Mouse (Mus musculus) activated CD4-positive, CD25-positive, alpha-beta regulatory T cell, adult 4 months (primary cell): ENCODE measurements around the gene Wdr4. TPM values are rescaled to one million over a fixed set of nuclear protein-coding genes. Genes with fewer than 3 reads are reported as not detected.

Experiments used
- ATAC-seq: one replicate; pipeline ENCODE4 v1.8.0; 2017
- polyA plus RNA-seq, 2 experiments: library from polyadenylated mRNA; unstranded; fragments of 100-300 nt; shearing (Covaris generic); gene quantifications; one replicate each; pipeline ENCODE4 v1.2.1; 2017

Wdr4 gene
- polyA plus RNA-seq, 2 experiments from 2014 or later, result 14.4 to 16.2 TPM

- ATAC-seq, result no peak
Observed at GRCm38 (mm10) chr17:31491355-31491754, 28.4 kb downstream of the Wdr4 start.

DNA sequence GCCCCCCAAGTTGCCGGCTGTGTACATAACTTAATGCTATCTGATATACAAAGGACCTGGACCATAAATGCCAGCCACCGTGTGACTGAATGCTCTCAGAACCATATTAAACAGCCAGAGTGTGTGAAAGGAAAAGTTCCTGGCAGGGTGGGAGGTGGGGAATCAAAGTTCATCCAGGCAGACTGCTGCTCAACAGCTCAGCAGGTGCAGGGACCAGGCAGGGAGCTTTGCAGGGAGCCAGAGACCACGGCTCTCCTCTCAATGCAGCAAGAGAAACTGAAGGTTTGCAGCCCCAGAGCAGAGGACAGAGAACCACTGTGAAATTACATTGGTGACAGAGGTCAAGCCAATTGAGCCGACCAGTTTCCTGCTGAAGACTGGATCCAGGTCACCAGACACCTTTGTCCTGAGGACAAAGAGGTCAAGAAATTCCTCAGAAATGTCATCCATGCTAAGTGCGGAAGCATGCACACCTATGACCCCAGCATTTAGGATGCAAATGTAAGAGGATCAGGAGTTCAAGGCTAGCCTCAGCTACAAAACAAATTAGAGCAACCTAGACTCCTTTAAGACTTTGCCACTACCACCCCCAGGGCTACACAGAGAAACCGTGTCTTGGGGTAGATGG is 32.2 kb downstream of the Wdr4 start:
- no peak for ATAC-seq

DNA sequence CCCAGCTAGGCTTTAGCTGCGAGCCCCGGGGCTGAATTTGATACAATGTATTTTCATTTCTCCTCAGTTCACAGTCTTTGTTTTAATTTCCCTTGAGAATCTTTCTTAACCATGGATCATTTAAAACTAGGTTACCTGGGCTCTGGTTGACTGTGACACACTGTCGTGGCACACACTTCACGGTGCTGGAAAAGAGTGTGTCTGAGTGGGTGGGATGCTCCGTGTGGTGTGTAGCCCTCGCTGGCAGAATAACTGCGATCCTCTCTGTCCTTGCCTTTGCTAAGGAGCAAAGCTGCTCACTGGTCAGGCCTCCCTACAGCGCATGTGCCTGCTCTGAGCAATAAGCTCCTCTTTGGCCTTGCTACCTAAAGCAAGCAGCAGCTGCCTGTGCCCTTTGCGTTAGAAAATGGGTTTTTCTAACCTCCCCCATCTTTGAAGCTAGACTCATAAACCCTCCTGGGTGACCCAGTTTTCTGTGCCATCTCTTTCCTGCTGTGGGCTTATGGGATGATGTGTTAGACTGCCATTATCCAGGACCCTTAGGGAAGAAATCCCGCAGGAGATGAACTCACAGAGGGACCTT is 33.1 kb downstream of the Wdr4 start:
- ATAC-seq, result no peak

- no peak for ATAC-seq
Observed at GRCm38 (mm10) chr17:31479108-31479844, 40.5 kb downstream of the Wdr4 start.

GRCm38 (mm10) chr17:31478606-31479005 is 41.2 kb downstream of the Wdr4 start:
- no peak for ATAC-seq

GRCm38 (mm10) chr17:31474388-31474787 is 45.4 kb downstream of the Wdr4 start:
- ATAC-seq, result no peak

DNA sequence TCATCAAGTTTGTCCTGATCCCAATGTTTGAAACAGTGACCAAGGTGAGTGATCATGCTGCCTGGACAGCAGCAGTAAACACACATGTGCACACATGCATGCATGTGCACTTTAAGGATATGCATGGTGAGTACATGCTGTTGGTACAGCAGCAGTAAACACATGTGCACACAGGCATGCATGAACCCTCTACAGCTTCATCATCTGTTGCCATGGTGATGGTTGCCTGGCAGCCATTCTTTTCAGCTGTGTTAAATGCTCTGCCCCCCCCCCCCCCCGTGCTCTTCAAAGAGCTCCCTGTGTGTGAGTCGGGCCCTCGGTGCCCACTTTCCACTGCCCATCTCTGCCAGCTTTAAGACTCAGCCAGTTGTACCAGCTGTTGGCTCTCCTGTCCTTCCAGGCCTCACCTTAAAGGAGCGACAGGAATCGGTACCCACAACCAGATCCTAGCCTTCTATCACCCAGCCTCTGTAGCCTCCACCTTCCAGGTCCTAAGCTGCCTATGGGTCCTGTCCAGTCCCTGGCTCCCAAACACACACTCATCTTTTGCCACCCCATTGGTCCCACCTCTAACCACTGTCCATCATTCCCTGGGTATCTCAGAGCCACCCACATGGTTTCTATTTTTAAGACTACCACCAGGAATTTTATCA is 48.9 kb downstream of the Wdr4 start:
- ATAC-seq, result no peak

GRCm38 (mm10) chr17:31468496-31468895 is 51.3 kb downstream of the Wdr4 start:
- ATAC-seq, result no peak

- ATAC-seq, result no peak
Observed at GRCm38 (mm10) chr17:31466854-31467253, 52.9 kb downstream of the Wdr4 start.

DNA sequence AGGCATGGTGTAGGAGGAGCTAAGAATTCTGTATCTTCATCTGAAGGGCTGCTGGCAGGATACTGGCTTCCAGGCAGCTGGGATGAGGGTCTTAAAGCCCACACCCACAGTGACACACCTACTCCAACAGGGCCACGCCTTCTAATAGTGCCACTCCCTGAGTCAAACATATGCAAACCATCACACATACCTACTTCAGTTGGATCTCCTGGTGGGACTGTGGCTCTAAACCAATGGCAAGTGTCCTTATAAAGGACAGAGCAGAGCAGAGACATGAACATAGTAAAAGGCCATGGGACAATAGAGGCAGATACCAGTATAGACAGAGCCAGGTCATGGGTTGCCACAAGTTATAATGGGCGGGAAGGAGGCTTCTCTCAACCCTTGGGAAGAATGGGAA is 57.3 kb downstream of the Wdr4 start:
- no peak for ATAC-seq

- no peak for ATAC-seq
Observed at GRCm38 (mm10) chr17:31460416-31460815, 59.4 kb downstream of the Wdr4 start.

DNA sequence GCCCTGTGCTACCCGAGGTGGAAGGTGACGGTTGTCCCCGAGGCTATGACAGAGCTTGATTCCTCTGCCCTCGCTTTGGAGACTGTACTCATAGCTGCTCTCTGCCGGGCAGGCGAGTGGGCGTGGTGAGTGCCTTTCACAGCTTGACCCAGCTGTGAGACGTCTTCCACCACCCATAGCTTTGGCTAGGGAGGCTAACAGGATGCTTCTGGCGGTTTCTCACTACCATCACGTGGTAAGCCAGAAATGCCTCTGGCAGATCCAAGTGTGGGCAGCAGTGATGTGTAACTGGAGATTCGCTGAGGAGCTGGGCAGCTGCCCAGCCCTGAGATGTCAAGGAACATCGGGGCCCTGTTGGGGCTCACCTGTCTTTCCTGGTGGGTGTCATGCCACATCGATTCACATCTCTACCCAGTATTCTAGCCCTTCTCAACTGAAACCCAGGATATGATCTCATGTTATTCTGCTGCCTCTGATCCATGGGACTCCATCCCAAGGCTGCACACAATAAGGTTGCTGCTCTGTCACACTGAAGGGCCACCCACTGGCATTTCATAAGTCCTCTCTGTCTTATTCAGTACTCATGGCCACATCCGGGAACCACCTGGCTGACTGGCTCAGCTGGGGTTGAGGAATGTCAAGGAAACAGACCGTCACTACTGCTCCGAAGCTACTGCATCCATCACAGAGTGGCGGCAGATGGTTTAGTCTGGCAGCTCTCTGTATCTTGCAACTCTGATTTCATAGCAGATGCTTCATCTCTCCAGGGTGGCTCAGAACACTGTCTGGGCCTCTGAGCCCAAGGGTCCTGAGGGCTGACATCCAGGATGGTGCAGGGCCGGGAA is 62.8 kb downstream of the Wdr4 start:
- no peak for ATAC-seq

GRCm38 (mm10) chr17:31454056-31454455 is 65.7 kb downstream of the Wdr4 start:
- no peak for ATAC-seq

DNA sequence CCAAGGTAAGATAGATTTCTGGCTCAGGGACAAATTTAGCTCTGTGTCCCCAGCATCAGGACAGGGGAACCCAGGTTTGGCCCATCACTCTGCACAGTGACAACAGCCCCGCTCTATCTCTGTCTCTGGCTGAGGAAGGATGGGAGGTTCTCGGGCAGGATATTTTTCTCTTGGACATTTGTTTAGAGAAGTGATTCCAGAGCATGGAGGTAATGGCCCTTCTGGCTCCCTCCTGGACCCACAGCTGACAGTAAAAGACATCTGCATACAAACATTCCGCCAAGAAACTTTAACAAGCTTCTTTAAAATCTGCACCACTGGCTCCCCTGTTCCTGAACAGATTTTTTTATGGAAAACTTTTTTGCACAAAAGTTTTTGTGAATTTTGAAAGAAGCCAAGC is 66.3 kb downstream of the Wdr4 start:
- ATAC-seq, result no peak

- no peak for ATAC-seq
Observed at GRCm38 (mm10) chr17:31452816-31453215, 67.0 kb downstream of the Wdr4 start.

DNA sequence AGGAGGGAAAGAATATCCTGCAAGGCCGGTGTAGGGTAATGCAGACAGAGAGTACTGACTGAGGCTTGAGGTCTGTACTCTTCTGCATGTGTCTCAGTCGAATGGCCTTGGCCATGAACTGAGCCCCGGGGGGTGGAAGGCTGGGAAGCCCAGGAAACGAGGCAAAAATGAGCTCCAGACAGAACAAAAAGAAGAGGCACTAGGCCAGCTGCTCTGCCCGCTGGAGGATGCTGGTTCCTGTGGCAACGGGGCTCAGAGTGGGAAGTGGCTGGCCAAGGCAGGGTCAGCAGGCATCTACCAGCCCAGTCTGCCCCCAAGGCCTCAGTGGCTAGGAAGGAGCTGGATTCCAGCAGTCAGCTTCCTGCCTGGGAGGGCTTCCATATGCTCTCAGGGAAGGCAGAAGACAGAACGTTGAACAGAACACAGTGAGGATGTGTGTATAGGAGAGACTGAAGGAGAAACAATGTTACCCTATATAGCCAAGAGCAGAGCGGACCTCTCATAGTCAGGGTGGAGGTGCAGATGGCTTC is 68.5 kb downstream of the Wdr4 start:
- no peak for ATAC-seq

- no peak for ATAC-seq
Observed at GRCm38 (mm10) chr17:31450206-31450605, 69.6 kb downstream of the Wdr4 start.

- ATAC-seq, result no peak
Observed at GRCm38 (mm10) chr17:31448519-31448918, 71.3 kb downstream of the Wdr4 start.

- ATAC-seq, result no peak
Observed at GRCm38 (mm10) chr17:31447766-31448165, 72.0 kb downstream of the Wdr4 start.

- no peak for ATAC-seq
Observed at GRCm38 (mm10) chr17:31445061-31445731, 74.6 kb downstream of the Wdr4 start.
